In the genomic region with DNA sequence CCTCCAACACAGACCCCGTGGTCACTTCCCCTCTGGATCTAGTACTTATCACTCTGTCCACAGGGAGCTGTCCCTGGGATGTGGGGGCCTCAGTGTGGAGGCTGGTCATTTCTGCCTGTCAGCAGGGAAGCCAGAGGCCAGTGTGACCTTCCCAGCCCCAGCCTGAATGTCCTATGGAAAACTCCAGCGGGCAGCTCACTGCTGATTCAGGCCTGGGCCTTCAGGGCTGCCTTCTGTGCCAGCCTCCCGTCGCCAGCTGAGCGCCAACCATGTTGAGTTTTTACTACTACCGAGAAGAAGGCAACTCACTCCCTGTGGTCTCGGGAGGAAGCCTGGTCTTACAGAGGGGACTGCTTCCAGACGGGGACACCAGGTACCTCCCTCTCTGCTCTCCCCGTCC, we compare ENCODE assay signal across 10 mouse cellular contexts. TPM values are rescaled to one million over a fixed set of nuclear protein-coding genes. Genes with fewer than 3 reads are reported as not detected.
DNase-seq lines count a peak whose midpoint lies in the region; ATAC-seq and TF ChIP-seq lines count a peak whose summit lies in the region.
"Had no signal": no experiment of that assay in that cellular context is flagged by ENCODE, and none has a peak within 500 bp of the region (broad histone marks: within the 10 kb centered on the region; RNA-seq: fewer than 3 reads in every experiment).

No protein-coding gene starts in this region.

- H3K9me3 ChIP-seq in midbrain, embryonic 14.5 days (ENCODE audit: control insufficient read depth, low read length) = no peaks in the 10 kb centered on the region

- TF ChIP-seq CTCF in layer of hippocampus, adult 2 months (conservative IDR thresholded peaks at IDR 0.05) = no peak

- H3K4me1 ChIP-seq in midbrain, embryonic 14.5 days (ENCODE audit: control insufficient read depth, insufficient read depth, low read length) = 0 out of 2 replicates have a peak, but pooled peaks cover 5% of the 10 kb centered on the region

- no peak overlapping the region for H3K4me3 ChIP-seq in midbrain, embryonic 14.5 days (replicated peaks; ENCODE audit: low read depth, low read length)
- H3K4me3 ChIP-seq in layer of hippocampus, adult 2 months = no peak overlapping the region

- no peaks in the 10 kb centered on the region for H3K36me3 ChIP-seq in midbrain, embryonic 14.5 days (ENCODE audit: control insufficient read depth, insufficient read depth, low read length)

- H3K27me3 ChIP-seq in midbrain, embryonic 14.5 days (ENCODE audit: control insufficient read depth, insufficient read depth, low read length) = no peaks in the 10 kb centered on the region

- 67% methylated on average over 9 of the region's 9 CpGs for WGBS in midbrain, embryonic 14.5 days

- H3K9ac ChIP-seq in midbrain, embryonic 14.5 days (replicated peaks; ENCODE audit: low read length) = no peak overlapping the region
- H3K9ac ChIP-seq: lung, embryonic 14.5 days had no signal

- H3K4me2 ChIP-seq in midbrain, embryonic 14.5 days (ENCODE audit: low read length) = no peak overlapping the region
- H3K4me2 ChIP-seq: lung, embryonic 14.5 days had no signal

- 0 out of 2 replicates have a peak overlapping the region, but pooled peaks have one; percentile 20 for H3K27ac ChIP-seq in midbrain, embryonic 14.5 days (replicated peaks; ENCODE audit: low read depth, low read length)
- no peak overlapping the region for H3K27ac ChIP-seq in layer of hippocampus, adult 2 months

- DNase-seq in gastrocnemius, postnatal 10 days = peak; percentile 29
- no peak for DNase-seq in gastrocnemius, postnatal 4 days (ENCODE audit: low spot score in 2 of 2)
- peak; percentile 44 to 54 for DNase-seq in adrenal gland, postnatal 36 days
- DNase-seq in heart, postnatal 4 days = peak; percentile 65
- DNase-seq in midbrain, embryonic 14.5 days = no peak
- no peak for DNase-seq in layer of hippocampus, adult 2 months (ENCODE audit: low spot score in 2 of 2)
- no peak for DNase-seq in spleen, adult 18-20 months
- DNase-seq in lung, postnatal 10 days = no peak
- DNase-seq: cerebellum, adult 9-11 months had no signal

- ATAC-seq in midbrain, embryonic 14.5 days (ENCODE audit: low FRiP score, low TSS enrichment) = no peak

RNA-seq across cellular contexts. Expression of a gene that starts 28.6 kb away (rescaled TPM):
- total RNA-seq in gastrocnemius, postnatal 10 days (2021) = 10 to 100 TPM in 1 of 2 experiments, 1 to 10 TPM in 1; 9.9 to 12.9 TPM
- total RNA-seq in gastrocnemius, postnatal 4 days (2021) = 10 to 100 TPM; 18.0 to 18.7 TPM
- total RNA-seq in adrenal gland, postnatal 36 days (2021) = 1 to 10 TPM; 7.2 to 9.9 TPM
- total RNA-seq in heart, postnatal 4 days (2021) = 10 to 100 TPM; 26.1 to 26.4 TPM
- 17.2 and 19.3 TPM in 2 replicates for polyA plus RNA-seq in midbrain, embryonic 14.5 days (2014; fragmentation: Nextera tagmentation; extraction: Ambion mirVana)
- total RNA-seq in layer of hippocampus, adult 2 months (2021) = 1 to 10 TPM; 2.3 to 2.6 TPM

RNA-seq across cellular contexts. Expression of a gene that starts 35.7 kb away (rescaled TPM):
- total RNA-seq in gastrocnemius, postnatal 10 days (2021) = 100 to 1,000 TPM; 478 to 505 TPM
- total RNA-seq in gastrocnemius, postnatal 4 days (2021) = 100 to 1,000 TPM; 293 to 350 TPM
- total RNA-seq in adrenal gland, postnatal 36 days (2021) = under 1 TPM; 0.07 to 0.20 TPM
- total RNA-seq in heart, postnatal 4 days (2021) = 100 to 1,000 TPM; 261 to 291 TPM
- 0.23 and 0.37 TPM in 2 replicates for polyA plus RNA-seq in midbrain, embryonic 14.5 days (2014; fragmentation: Nextera tagmentation; extraction: Ambion mirVana)
- under 1 TPM; 0.15 TPM for total RNA-seq in layer of hippocampus, adult 2 months (2021)

RNA-seq across cellular contexts. Expression of a gene that starts 35.9 kb away (rescaled TPM):
- total RNA-seq in gastrocnemius, postnatal 10 days (2021) = under 1 TPM; 0.31 to 0.47 TPM
- under 1 TPM; 0.22 to 0.31 TPM for total RNA-seq in gastrocnemius, postnatal 4 days (2021)
- under 1 TPM in 1 of 2 experiments, not detected in 1; 0.26 TPM for total RNA-seq in adrenal gland, postnatal 36 days (2021)
- under 1 TPM; 0.62 to 0.65 TPM for total RNA-seq in heart, postnatal 4 days (2021)
- polyA plus RNA-seq in midbrain, embryonic 14.5 days (2014; fragmentation: Nextera tagmentation; extraction: Ambion mirVana) = 0.18 and 0.27 TPM in 2 replicates
- total RNA-seq in layer of hippocampus, adult 2 months (2021) = under 1 TPM; 0.17 to 0.54 TPM

Comparison
In these comparisons a context has a peak if more than half of its experiments do, and no peak if none do; other contexts are left out.
1. DNase-seq: peak in gastrocnemius, postnatal 10 days (single experiment), adrenal gland, postnatal 36 days (2 of 2) and heart, postnatal 4 days (single experiment); none in gastrocnemius, postnatal 4 days (0 of 2), midbrain, embryonic 14.5 days (single experiment), layer of hippocampus, adult 2 months (0 of 2), spleen, adult 18-20 months (0 of 2) and lung, postnatal 10 days (single experiment).
2. RNA of a gene that starts 35.7 kb away (total RNA-seq): 478 to 505 TPM in gastrocnemius, postnatal 10 days, 293 to 350 TPM in gastrocnemius, postnatal 4 days and 261 to 291 TPM in heart, postnatal 4 days; 0.07 to 0.20 TPM in adrenal gland, postnatal 36 days and 0.15 TPM in layer of hippocampus, adult 2 months; every median in the first group is over 100 times any median in the second.